Mouse (Mus musculus): Measurements from ENCODE around the gene Olfm3.

DNA sequence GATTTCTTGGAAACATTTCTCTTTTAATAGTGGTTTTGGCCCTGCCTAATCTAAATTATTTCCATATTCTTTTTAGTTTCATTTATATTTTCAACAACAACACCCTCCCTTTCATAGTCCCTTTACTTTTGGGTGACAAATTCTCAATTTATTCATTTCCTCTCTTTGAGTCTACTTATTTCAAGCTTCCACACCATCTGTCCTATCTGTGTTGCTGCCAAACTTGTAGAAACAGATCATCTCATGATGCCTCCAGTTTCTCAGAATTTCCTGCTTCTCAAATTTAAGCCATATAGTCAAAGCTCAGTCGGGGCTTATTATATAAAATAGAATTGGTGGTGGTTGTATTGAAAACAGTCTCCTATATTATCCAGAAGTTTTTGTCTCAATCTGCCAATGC, 124.7 kb downstream of the Olfm3 start:
- no peak for TF ChIP-seq POLR2A (IDR thresholded peaks at IDR 0.05; ENCODE audit: control insufficient read depth, extremely low read depth, insufficient read depth, low read length, poor library complexity)
- TF ChIP-seq CTCF (IDR thresholded peaks at IDR 0.05; ENCODE audit: borderline replicate concordance, control insufficient read depth, extremely low read depth, insufficient read depth, low read length, poor library complexity): no peak

Data from thymus, adult 2 months (tissue).